ENCODE assay signal across 15 mouse cellular contexts in genomic region chr6:52079501-52079900, GRCm38 (mm10).
A peak's percentile ranks its signal among the peaks of the same experiment; 100 is the strongest.
DNase-seq lines count a peak whose midpoint lies in the region; ATAC-seq and TF ChIP-seq lines count a peak whose summit lies in the region.
"Had no signal": no experiment of that assay in that cellular context is flagged by ENCODE, and none has a peak within 500 bp of the region (broad histone marks: within the 10 kb centered on the region; RNA-seq: fewer than 3 reads in every experiment).

No protein-coding gene starts in this region.

- no peak for TF ChIP-seq EP300 in lung, postnatal 0 days (IDR thresholded peaks at IDR 0.05)

- no peak for DNase-seq in forebrain, embryonic 10.5 days (ENCODE audit: extremely low spot score, low spot score)
- DNase-seq in lung, postnatal 0 days (ENCODE audit: low spot score), result peak; percentile 47
- no peak for DNase-seq in lung, postnatal 14 days
- DNase-seq in embryo, embryonic 11 days, result peak; percentile 32
- DNase-seq in urinary bladder, postnatal 4 days (ENCODE audit: low spot score in 2 of 2), result no peak
- DNase-seq in right cerebral cortex, adult 2 months (ENCODE audit: low spot score in 2 of 2), result no peak
- DNase-seq: cerebellum, postnatal 25 days; heart, adult 2 months; kidney, adult 9 months; thymus, adult 2 months had no signal

- H3K27ac ChIP-seq in forebrain, embryonic 10.5 days, result no peak overlapping the region
- no peak overlapping the region for H3K27ac ChIP-seq in forebrain, embryonic 15.5 days (replicated peaks)
- no peak overlapping the region for H3K27ac ChIP-seq in lung, postnatal 0 days (ENCODE audit: low read length)
- no peak overlapping the region for H3K27ac ChIP-seq in neural tube, embryonic 13.5 days (replicated peaks)
- H3K27ac ChIP-seq: heart, adult 2 months; hindbrain, postnatal 0 days; lung, embryonic 15.5 days had no signal

- H3K36me3 ChIP-seq in forebrain, embryonic 10.5 days (replicated peaks), result no peaks in the 10 kb centered on the region
- H3K36me3 ChIP-seq in forebrain, embryonic 15.5 days, result no peaks in the 10 kb centered on the region
- H3K36me3 ChIP-seq in lung, postnatal 0 days (ENCODE audit: insufficient read depth, low read length), result no peaks in the 10 kb centered on the region
- H3K36me3 ChIP-seq in neural tube, embryonic 13.5 days, result no peaks in the 10 kb centered on the region
- H3K36me3 ChIP-seq: lung, embryonic 15.5 days had no signal

- 0 out of 2 replicates have a peak overlapping the region, but pooled peaks have one; percentile 3 for H3K4me3 ChIP-seq in forebrain, embryonic 10.5 days
- H3K4me3 ChIP-seq in forebrain, embryonic 15.5 days, result no peak overlapping the region
- H3K4me3 ChIP-seq in lung, postnatal 0 days (ENCODE audit: low read depth, low read length), result no peak overlapping the region
- no peak overlapping the region for H3K4me3 ChIP-seq in neural tube, embryonic 13.5 days
- H3K4me3 ChIP-seq: erythroblast, embryonic 14.5 days; heart, adult 2 months; lung, embryonic 15.5 days had no signal

- H3K4me1 ChIP-seq in forebrain, embryonic 10.5 days, result peaks cover 10% of the 10 kb centered on the region
- peaks cover 11% of the 10 kb centered on the region for H3K4me1 ChIP-seq in forebrain, embryonic 15.5 days
- no peaks in the 10 kb centered on the region for H3K4me1 ChIP-seq in lung, postnatal 0 days (ENCODE audit: insufficient read depth, low read depth, low read length)
- peaks cover 29% of the 10 kb centered on the region for H3K4me1 ChIP-seq in neural tube, embryonic 13.5 days (replicated peaks)

- no peak for ATAC-seq in forebrain, embryonic 15.5 days (replicated peaks)
- ATAC-seq in lung, postnatal 0 days, result no peak
- ATAC-seq in neural tube, embryonic 13.5 days (ENCODE audit: low read depth), result no peak
- ATAC-seq: hindbrain, postnatal 0 days had no signal

- TF ChIP-seq CTCF in lung, postnatal 0 days (IDR thresholded peaks at IDR 0.05), result no peak

- H3K27me3 ChIP-seq in forebrain, embryonic 10.5 days (ENCODE audit: poor library complexity, severe bottlenecking), result peaks cover 16% of the 10 kb centered on the region; the same call in 1 of the 2 replicates
- H3K27me3 ChIP-seq in forebrain, embryonic 15.5 days, result no peaks in the 10 kb centered on the region
- H3K27me3 ChIP-seq in lung, postnatal 0 days (replicated peaks; ENCODE audit: insufficient read depth, low read length), result no peaks in the 10 kb centered on the region
- H3K27me3 ChIP-seq in neural tube, embryonic 13.5 days, result no peaks in the 10 kb centered on the region

- no peak overlapping the region for H3K9ac ChIP-seq in forebrain, embryonic 15.5 days (replicated peaks)
- no peak overlapping the region for H3K9ac ChIP-seq in lung, postnatal 0 days (replicated peaks; ENCODE audit: low read depth)
- no peak overlapping the region for H3K9ac ChIP-seq in neural tube, embryonic 13.5 days
- H3K9ac ChIP-seq: lung, embryonic 15.5 days had no signal

- no peak overlapping the region for H3K4me2 ChIP-seq in forebrain, embryonic 15.5 days (replicated peaks)
- no peak overlapping the region for H3K4me2 ChIP-seq in lung, postnatal 0 days (replicated peaks; ENCODE audit: low read depth, low read length)
- H3K4me2 ChIP-seq in neural tube, embryonic 13.5 days, result peak overlapping the region; percentile 43

- WGBS in forebrain, embryonic 10.5 days, result 47% methylated on average over 7 of the region's 7 CpGs
- WGBS in forebrain, embryonic 15.5 days, result 30% methylated on average over 7 of the region's 7 CpGs
- 27% methylated on average over 7 of the region's 7 CpGs for WGBS in lung, postnatal 0 days
- 7% methylated on average over 7 of the region's 7 CpGs for WGBS in neural tube, embryonic 13.5 days

- no peaks in the 10 kb centered on the region for H3K9me3 ChIP-seq in forebrain, embryonic 10.5 days
- H3K9me3 ChIP-seq in forebrain, embryonic 15.5 days, result no peaks in the 10 kb centered on the region
- H3K9me3 ChIP-seq in lung, postnatal 0 days (ENCODE audit: low read length), result no peaks in the 10 kb centered on the region
- H3K9me3 ChIP-seq in neural tube, embryonic 13.5 days, result no peaks in the 10 kb centered on the region
- H3K9me3 ChIP-seq: lung, embryonic 15.5 days had no signal

Comparison
In these comparisons a context has a peak if more than half of its experiments do, and no peak if none do; other contexts are left out.
1. DNase-seq: peak in lung, postnatal 0 days (single experiment) and embryo, embryonic 11 days (single experiment); none in forebrain, embryonic 10.5 days (single experiment), lung, postnatal 14 days (single experiment), urinary bladder, postnatal 4 days (0 of 2) and right cerebral cortex, adult 2 months (0 of 2).